Mouse (Mus musculus) liver, postnatal 0 days (tissue): ENCODE data around the gene Sox18. TPM values are rescaled to one million over a fixed set of nuclear protein-coding genes. Genes with fewer than 3 reads are reported as not detected.

Source experiments
- ATAC-seq: fragments of 200-750 bp; cut with Nextera tagmentation; 2 replicates; pipeline ENCODE4 v1.8.0; 2017; ENCODE audit warnings: mild to moderate bottlenecking, moderate library complexity
- DNase-seq: peaks from one replicate; pipeline ENCODE4 v3.0.0-alpha.2; 2016
- H3K27ac ChIP-seq: fragments of 300-500 bp; sonication (generic); 2 replicates; pipeline ENCODE4 v1.5.1; 2014; ENCODE audit warnings: antibody characterized with exemption, moderate library complexity, mild to moderate bottlenecking, low read depth
- H3K27me3 ChIP-seq: fragments of 300-500 bp; sonication (generic); 2 replicates; pipeline ENCODE4 v1.6.1; 2014; ENCODE audit warnings: low read length, control low read depth, mixed read lengths; ENCODE audit not compliant: insufficient read depth
- H3K36me3 ChIP-seq: fragments of 300-500 bp; sonication (generic); replicated peaks from 2 replicates; pipeline ENCODE4 v1.6.1; 2014; ENCODE audit warnings: mild to moderate bottlenecking, control low read depth, low read length, moderate library complexity, mixed read lengths; ENCODE audit not compliant: insufficient read depth
- H3K4me1 ChIP-seq: fragments of 300-500 bp; sonication (generic); 2 replicates; pipeline ENCODE4 v1.6.1; 2014; ENCODE audit warnings: antibody characterized with exemption, mild to moderate bottlenecking, control low read depth; ENCODE audit not compliant: insufficient read depth
- H3K4me2 ChIP-seq: fragments of 300-500 bp; sonication (generic); 2 replicates; pipeline ENCODE4 v1.6.1; 2014; ENCODE audit warnings: low read depth, mild to moderate bottlenecking, low read length, moderate library complexity, mixed read lengths
- H3K4me3 ChIP-seq: fragments of 300-500 bp; sonication (generic); 2 replicates; pipeline ENCODE4 v1.5.1; 2014; ENCODE audit warnings: low read depth, low read length
- H3K9ac ChIP-seq: fragments of 300-500 bp; sonication (generic); replicated peaks from 2 replicates; pipeline ENCODE4 v1.6.1; 2014; ENCODE audit warnings: mild to moderate bottlenecking, moderate library complexity
- H3K9me3 ChIP-seq: fragments of 300-500 bp; sonication (generic); 2 replicates; pipeline ENCODE4 v1.6.1; 2016; ENCODE audit warnings: mild to moderate bottlenecking, control low read depth, low read length, mixed read lengths
- CTCF ChIP-seq: sonication (generic); IDR thresholded peaks from 2 replicates; pipeline ENCODE4 v1.5.1; 2016; ENCODE audit warnings: antibody characterized with exemption, low read depth
- EP300 ChIP-seq: IDR thresholded peaks from 2 replicates; pipeline ENCODE4 v1.6.1; 2016; ENCODE audit warnings: antibody characterized with exemption, low read depth, mild to moderate bottlenecking
- WGBS: fragments of 180-500 bp; shearing (Covaris S2); extraction: QIAGEN DNeasy Blood & Tissue Kit; methylation state at CpG from one replicate; pipeline ENCODE4 v1.1.7; 2014; ENCODE audit not compliant: insufficient replicate concordance; 5-methylcytosine and 5-hydroxymethylcytosine counted together
- polyA plus RNA-seq: library from polyadenylated mRNA; unstranded; fragments of >200 nt; fragmentation: Nextera tagmentation; extraction: Ambion mirVana; gene quantifications from 2 replicates; pipeline ENCODE4 v1.2.1, GENCODE M21; 2015

Gene Sox18
- polyA plus RNA-seq, 1 experiment from 2014 or later, result 11.4 TPM

DNA sequence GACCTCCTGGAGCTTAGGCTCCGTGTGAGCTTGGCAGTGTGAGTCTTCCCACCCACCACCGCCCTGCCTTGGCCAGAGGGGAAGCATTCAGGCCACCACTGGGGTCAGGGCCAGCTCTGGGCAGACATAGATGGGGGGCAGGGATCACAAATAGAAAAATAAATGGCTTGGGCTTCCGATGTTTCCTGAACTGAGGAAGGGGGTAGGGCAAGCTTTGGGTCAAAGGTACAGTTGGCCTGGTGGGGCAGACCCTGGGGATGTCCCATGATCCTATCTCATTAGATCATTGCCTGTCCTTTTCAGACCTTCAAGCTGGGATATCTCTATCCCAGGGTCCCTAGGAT is 6.3 kb upstream of the Sox18 start:
- DNase-seq (no peak), ATAC-seq (no peak)
- Histone ChIP-seq H3K4me2 (no peak overlapping the region), H3K27me3 (peaks cover 7% of the 10 kb centered on the region; the same call in 1 of the 2 replicates), H3K9ac (no peak overlapping the region), H3K36me3 (no peaks in the 10 kb centered on the region), H3K27ac (0 out of 2 replicates have a peak overlapping the region, but pooled peaks have one; percentile 34), H3K4me3 (no peak overlapping the region), H3K9me3 (no peaks in the 10 kb centered on the region), H3K4me1 (peaks cover 17% of the 10 kb centered on the region)
- 41% methylated on average over 3 of the region's 3 CpGs for WGBS
- TF ChIP-seq EP300 (no peak), CTCF (no peak)

DNA sequence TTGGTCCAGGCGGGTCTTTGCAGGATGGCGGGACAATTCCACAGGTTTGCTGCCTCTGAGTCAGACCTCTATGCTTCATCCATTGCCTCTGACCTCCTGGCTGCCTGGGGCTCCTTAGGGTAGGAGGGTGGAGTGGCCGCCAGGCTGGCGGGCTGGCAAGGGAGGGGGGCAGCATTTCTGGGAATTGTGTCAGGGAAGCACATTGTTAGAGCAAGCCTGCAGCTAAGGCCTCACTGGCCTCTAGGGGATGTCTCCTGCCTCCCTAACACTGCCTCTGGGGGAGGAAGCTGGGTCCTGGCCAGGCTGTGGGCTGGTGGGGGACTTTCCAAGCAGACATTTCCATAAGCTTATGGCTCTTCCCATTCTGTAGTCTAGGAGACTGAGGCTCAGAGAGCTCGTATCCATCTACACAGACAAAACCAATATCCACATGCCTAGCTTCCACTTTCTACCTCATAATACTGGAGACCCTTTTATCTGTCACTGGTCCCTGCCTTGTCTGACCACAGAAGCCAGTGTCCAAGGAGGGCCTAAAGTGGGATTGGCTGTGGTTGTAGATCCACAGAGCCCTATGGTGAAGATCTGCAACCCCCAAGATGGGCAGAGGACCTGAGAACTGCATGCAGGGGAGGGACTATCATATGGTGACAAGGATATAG is 5.8 kb upstream of the Sox18 start:
- DNase-seq, result no peak
- H3K4me2 ChIP-seq, result no peak overlapping the region
- no peaks in the 10 kb centered on the region for H3K9me3 ChIP-seq
- TF ChIP-seq CTCF (peak; percentile 27), EP300 (no peak)
- no peak overlapping the region for H3K4me3 ChIP-seq
- H3K27ac ChIP-seq, result 0 out of 2 replicates have a peak overlapping the region, but pooled peaks have one; percentile 34
- peaks cover 17% of the 10 kb centered on the region for H3K4me1 ChIP-seq
- H3K27me3 ChIP-seq, result peaks cover 12% of the 10 kb centered on the region
- ATAC-seq, result no peak
- H3K36me3 ChIP-seq, result no peaks in the 10 kb centered on the region
- 67% methylated on average over 5 of the region's 5 CpGs for WGBS
- no peak overlapping the region for H3K9ac ChIP-seq

DNA sequence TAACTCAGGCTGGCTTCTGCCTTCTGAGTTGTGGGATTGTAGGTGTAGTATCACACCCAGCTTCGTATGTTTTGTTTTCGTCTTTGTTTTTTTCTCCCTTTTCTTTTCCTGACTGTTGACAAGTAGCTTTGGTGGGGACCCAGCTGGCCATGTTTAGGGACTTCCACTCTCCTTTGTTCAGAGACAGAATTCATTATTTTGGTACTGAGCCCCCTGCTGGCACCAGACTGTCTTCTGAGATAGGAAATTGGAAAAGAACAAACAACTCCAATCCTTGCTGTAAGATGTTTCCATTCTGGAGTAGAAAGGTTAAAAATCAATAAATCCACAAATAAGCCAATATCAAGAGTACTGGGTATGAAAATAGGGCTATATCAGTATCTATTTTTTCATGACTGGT is 5.0 kb upstream of the Sox18 start:
- no peak for DNase-seq
- ATAC-seq, result no peak
- Histone ChIP-seq H3K4me1 (peaks cover 17% of the 10 kb centered on the region), H3K9ac (no peak overlapping the region), H3K36me3 (no peaks in the 10 kb centered on the region), H3K9me3 (no peaks in the 10 kb centered on the region), H3K27ac (peak overlapping the region; percentile 9; the same call in 1 of the 2 replicates), H3K4me3 (no peak overlapping the region), H3K27me3 (peaks cover 20% of the 10 kb centered on the region), H3K4me2 (no peak overlapping the region)
- 31% methylated on average over 2 of the region's 2 CpGs for WGBS
- TF ChIP-seq EP300 (no peak), CTCF (peak; percentile 26; the same call in 1 of the 2 replicates)

DNA sequence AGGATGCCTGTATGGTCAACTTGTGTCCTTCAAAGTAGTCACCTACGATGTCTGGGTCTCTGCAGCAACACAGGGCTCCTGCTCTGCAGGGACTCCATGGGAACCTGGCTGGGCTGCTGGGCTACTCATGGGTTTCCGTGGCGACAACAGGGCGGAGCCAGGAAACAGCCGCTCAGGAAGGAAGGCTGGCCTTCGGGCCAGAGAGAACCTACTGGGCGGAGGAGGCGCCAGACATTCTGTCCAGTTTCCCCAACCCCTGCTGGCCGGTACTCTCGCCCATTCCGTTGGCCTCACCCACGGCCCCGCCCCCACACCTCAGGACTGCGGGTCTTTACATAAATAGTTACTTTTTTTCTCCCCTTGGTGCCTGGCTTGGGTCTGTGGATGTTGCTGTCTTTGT is 4.0 kb upstream of the Sox18 start:
- no peak for TF ChIP-seq EP300
- peak; percentile 48 for DNase-seq
- H3K27me3 ChIP-seq, result peaks cover 30% of the 10 kb centered on the region
- peaks cover 13% of the 10 kb centered on the region for H3K4me1 ChIP-seq
- no peak overlapping the region for H3K27ac ChIP-seq
- no peak overlapping the region for H3K9ac ChIP-seq
- ATAC-seq, result no peak
- peak overlapping the region; percentile 49 for H3K4me2 ChIP-seq
- H3K4me3 ChIP-seq, result no peak overlapping the region
- H3K9me3 ChIP-seq, result no peaks in the 10 kb centered on the region
- no peaks in the 10 kb centered on the region for H3K36me3 ChIP-seq
- WGBS, result under 1% methylated on average over 14 of the region's 14 CpGs

DNA sequence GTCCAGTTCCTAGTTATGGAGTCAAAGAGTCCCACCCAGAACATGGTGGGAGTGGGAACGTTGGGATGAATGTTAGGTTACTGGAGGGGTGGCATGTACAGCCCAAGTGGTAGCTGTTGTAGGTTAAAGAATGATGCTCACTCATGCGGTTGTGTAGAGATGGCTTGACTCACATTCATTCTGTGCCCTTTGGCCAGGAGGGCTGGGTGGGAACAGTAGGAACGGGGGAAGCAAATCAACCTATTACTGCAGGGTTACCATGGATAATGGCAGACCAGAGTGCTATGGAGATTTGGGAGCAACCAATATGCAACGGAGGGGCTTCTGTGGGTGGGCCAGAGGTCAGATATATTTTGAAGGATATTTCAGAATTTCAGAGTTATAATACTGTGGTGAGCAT is 3.5 kb upstream of the Sox18 start:
- DNase-seq (no peak), ATAC-seq (no peak)
- H3K4me3 ChIP-seq, result no peak overlapping the region
- H3K27ac ChIP-seq, result no peak overlapping the region
- H3K27me3 ChIP-seq, result peaks cover 35% of the 10 kb centered on the region
- WGBS, result 74% methylated on average over 4 of the region's 4 CpGs
- no peak overlapping the region for H3K9ac ChIP-seq
- H3K4me1 ChIP-seq, result peaks cover 10% of the 10 kb centered on the region
- TF ChIP-seq CTCF (no peak), EP300 (no peak)
- H3K4me2 ChIP-seq, result no peak overlapping the region
- H3K9me3 ChIP-seq, result no peaks in the 10 kb centered on the region
- H3K36me3 ChIP-seq, result no peaks in the 10 kb centered on the region

DNA sequence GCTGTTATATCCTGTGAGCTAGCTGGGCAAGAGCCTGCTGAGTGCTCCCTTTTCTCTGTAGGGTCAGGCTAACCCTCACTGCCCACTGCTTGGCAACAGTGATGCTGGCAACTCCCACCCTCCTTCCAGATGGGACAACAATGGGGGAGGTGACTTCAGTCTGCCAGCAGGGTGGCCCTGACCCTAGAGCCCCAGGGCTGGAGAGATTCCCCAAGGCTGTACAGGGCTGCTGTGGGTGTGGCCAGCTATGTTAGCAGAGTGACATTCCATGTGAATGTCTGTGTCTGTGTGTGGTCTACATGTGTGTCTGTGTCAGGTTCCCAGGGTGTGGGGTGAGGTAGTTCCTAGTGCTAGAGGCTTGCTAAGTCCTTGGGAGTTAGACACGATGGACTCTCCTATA is 2.1 kb upstream of the Sox18 start:
- no peak for DNase-seq
- Histone ChIP-seq H3K9ac (no peak overlapping the region), H3K27me3 (peaks cover 41% of the 10 kb centered on the region), H3K4me2 (no peak overlapping the region), H3K9me3 (no peaks in the 10 kb centered on the region), H3K36me3 (no peaks in the 10 kb centered on the region), H3K4me3 (no peak overlapping the region), H3K27ac (no peak overlapping the region), H3K4me1 (peaks cover 8% of the 10 kb centered on the region)
- ATAC-seq, result no peak
- TF ChIP-seq CTCF (no peak), EP300 (no peak)
- 65% methylated on average over 1 of the region's 1 CpGs for WGBS

DNA sequence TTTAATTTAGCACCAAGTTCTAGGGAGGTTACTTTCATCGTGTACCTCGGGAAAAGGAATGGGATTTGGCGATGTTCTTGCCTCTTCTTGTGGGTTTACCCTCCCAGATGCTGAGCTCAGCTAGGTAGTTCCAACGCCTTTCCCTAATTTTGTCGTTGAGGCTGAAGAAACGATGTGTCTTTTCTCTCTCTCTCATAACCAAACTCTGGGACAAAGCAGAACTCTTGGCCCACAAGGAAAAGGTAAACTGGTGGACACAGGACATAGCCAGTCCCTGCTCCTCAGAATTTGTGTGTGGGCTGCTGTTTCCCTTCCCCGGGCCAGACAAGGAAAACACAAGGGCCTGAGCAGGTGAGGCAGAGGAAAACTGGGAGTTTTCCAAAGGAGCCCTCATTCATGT is 544 bp upstream of the Sox18 start:
- no peak overlapping the region for H3K4me2 ChIP-seq
- peaks cover 8% of the 10 kb centered on the region for H3K4me1 ChIP-seq
- H3K27ac ChIP-seq, result no peak overlapping the region
- no peak overlapping the region for H3K9ac ChIP-seq
- TF ChIP-seq EP300, result no peak
- no peak for TF ChIP-seq CTCF
- no peaks in the 10 kb centered on the region for H3K36me3 ChIP-seq
- no peak overlapping the region for H3K4me3 ChIP-seq
- 34% methylated on average over 7 of the region's 7 CpGs for WGBS
- DNase-seq (no peak), ATAC-seq (no peak)
- no peaks in the 10 kb centered on the region for H3K9me3 ChIP-seq
- H3K27me3 ChIP-seq, result peaks cover 41% of the 10 kb centered on the region
